Mouse (Mus musculus): ENCODE measurements at regions not wholly inside any gene's neighbourhood (a gene's known extent, or its start where the extent isn't known, plus 50 kb on each side); places are given as distances from the start of the nearest gene placed in this dataset.

DNA sequence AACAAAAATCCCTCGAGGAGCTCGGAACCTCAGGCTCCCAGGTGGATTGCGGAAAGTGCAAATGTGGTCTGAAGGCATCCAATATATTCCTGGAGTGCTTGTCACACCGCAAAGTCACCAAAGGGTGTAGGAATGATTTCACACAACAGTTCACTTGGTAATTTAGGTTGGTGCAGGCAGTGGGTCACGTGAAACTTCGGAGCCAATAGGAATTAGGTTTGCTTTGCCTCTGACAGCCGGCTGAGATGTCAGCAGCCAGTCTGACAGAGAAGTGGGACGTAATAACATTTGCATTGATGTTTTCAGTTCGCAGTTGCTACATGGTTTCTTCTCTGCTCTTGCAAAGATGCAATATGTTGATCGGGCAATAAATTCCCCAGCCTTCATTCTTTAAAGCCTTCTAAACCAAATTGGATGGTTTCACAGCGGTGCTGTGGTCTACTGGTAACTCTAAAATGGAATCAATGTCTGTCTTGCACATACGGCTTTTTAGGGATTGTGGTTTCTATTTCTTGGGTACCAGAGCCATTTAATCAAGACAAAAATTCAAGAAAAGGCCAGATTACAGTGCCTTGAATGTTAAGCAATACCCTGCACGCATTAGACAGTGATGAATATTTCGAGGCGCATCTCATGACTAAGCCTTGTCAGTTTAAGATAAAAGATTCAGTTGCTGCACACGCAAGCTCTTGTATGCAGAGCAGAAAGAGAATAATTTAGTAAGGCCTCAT, 149.2 kb downstream of the Mtx2 start:
- H3K4me1 ChIP-seq (ENCODE audit: control insufficient read depth, insufficient read depth, low read length) = no peaks in the 10 kb centered on the region
- no peak overlapping the region for H3K4me3 ChIP-seq (replicated peaks; ENCODE audit: extremely low read depth, low read depth, low read length)
- TF ChIP-seq CTCF (IDR thresholded peaks at IDR 0.05; ENCODE audit: insufficient read depth, low read length) (no peak), POLR2A (IDR thresholded peaks at IDR 0.05; ENCODE audit: borderline replicate concordance, extremely low read depth, low read depth, low read length) (no peak)
- WGBS = 71% methylated on average over 16 of the region's 16 CpGs
- no peak for DNase-seq

DNA sequence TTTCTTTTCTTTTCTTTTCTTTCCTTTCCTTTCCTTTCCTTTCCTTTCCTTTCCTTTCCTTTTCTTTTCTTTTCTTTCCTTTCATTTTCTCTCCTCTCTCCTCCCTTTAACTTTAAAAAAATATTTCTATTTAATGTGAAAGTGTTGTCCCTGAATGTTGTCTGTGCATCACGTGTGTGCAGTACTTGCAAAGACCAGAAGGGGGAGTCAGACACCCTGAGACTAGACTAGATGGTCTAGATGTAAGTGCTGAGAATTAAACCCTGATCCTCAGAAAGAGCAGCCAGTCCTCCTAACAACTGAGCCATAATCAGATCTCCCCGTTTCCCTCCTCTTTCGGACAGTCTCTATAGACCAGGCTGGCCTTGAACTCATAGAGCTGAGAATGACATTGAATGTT, 151.7 kb downstream of the Mtx2 start:
- 96% methylated on average over 3 of the region's 3 CpGs for WGBS
- no peak for TF ChIP-seq CTCF (IDR thresholded peaks at IDR 0.05; ENCODE audit: insufficient read depth, low read length)
- no peak for TF ChIP-seq POLR2A (IDR thresholded peaks at IDR 0.05; ENCODE audit: borderline replicate concordance, extremely low read depth, low read depth, low read length)
- DNase-seq = no peak
- no peaks in the 10 kb centered on the region for H3K4me1 ChIP-seq (ENCODE audit: control insufficient read depth, insufficient read depth, low read length)
- no peak overlapping the region for H3K4me3 ChIP-seq (replicated peaks; ENCODE audit: extremely low read depth, low read depth, low read length)

DNA sequence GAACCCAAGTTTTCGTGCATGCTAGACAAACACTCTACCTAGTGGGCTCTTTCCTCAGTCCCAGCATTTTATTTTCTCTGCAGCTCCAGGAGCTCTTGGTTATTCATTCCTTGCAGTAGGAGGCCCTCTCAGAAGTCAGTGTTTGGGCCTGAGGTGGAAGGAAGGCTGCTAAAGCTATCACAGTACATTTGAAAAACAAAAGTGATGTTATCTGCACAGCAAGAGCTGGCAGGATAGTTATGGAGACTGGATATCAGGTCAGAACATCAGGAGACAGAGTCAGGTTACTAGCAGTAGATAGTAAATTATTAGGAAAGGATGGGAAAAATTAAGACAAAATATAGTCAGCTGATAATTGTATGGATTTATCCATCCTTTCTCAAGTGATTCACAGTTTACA, 152.2 kb downstream of the Mtx2 start:
- no peak for TF ChIP-seq POLR2A (IDR thresholded peaks at IDR 0.05; ENCODE audit: borderline replicate concordance, extremely low read depth, low read depth, low read length)
- Histone ChIP-seq H3K4me3 (replicated peaks; ENCODE audit: extremely low read depth, low read depth, low read length) (no peak overlapping the region), H3K4me1 (ENCODE audit: control insufficient read depth, insufficient read depth, low read length) (no peaks in the 10 kb centered on the region)
- 89% methylated on average over 1 of the region's 1 CpGs for WGBS
- no peak for DNase-seq

DNA sequence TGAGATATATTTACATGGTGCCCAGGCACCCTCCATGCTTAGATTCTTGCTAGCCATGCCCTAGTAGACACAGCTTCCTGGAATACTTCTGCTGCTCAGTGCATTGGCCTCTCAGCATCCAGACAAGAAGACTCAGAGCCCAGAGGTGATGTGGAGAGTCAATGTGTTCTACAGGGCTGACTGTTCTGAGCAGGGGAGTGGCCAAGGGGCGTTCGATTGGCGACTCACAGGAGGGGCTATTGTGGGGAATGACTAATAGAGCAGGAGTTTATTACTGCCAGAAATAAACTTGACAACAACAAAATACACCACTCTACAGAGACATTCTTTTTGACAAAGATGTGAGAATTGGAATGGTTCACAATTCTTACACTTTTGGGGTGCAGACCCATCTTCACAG, 156.3 kb downstream of the Mtx2 start:
- no peaks in the 10 kb centered on the region for H3K4me1 ChIP-seq (ENCODE audit: control insufficient read depth, insufficient read depth, low read length)
- WGBS = 90% methylated on average over 3 of the region's 3 CpGs
- TF ChIP-seq POLR2A (IDR thresholded peaks at IDR 0.05; ENCODE audit: borderline replicate concordance, extremely low read depth, low read depth, low read length) = no peak
- TF ChIP-seq CTCF (IDR thresholded peaks at IDR 0.05; ENCODE audit: insufficient read depth, low read length) = no peak
- DNase-seq = no peak
- H3K4me3 ChIP-seq (replicated peaks; ENCODE audit: extremely low read depth, low read depth, low read length) = no peak overlapping the region

DNA sequence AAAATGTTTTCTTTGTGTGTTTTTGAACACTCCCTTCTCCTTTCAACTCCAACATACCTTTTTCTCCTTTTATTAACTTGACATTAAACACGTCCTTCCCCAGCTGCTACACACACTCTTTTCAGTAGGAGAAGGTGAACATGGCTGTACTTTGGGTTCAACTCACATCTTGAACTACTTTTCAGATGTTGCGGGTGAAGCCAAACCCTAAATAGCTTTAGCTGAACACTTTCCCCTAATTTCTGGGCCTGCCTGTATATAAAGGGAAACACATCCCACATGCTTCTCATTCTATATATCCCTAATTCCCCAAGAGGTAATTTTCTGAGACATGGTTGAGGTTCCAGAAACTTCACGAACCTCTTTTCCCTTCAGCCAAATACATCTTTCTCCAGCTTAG, 168.2 kb downstream of the Mtx2 start:
- 86% methylated on average over 3 of the region's 3 CpGs for WGBS

DNA sequence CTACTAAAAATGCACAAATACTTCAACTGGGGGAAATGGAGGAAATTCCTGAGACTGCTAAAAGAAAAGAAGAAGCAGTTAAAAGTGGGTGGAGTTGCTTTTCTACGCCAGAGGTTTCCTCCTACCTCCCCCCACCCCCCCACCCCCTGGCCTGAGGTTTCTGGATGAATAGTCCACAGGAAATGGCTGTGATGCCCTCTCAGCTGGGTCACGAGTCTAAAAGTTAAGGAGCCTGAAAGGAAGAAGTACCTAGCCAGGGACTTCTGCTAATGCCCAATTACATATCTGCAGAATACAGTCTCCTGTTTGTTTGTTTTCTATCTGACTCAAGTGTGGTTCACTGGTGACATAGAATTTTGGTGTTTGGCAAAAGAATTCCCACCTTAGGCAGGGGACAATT, 169.4 kb downstream of the Mtx2 start:
- TF ChIP-seq CTCF (IDR thresholded peaks at IDR 0.05; ENCODE audit: insufficient read depth, low read length) (no peak), POLR2A (IDR thresholded peaks at IDR 0.05; ENCODE audit: borderline replicate concordance, extremely low read depth, low read depth, low read length) (no peak)
- no peak overlapping the region for H3K4me3 ChIP-seq (replicated peaks; ENCODE audit: extremely low read depth, low read depth, low read length)
- 16% methylated on average over 2 of the region's 2 CpGs for WGBS
- no peak for DNase-seq
- H3K4me1 ChIP-seq (ENCODE audit: control insufficient read depth, insufficient read depth, low read length) = no peaks in the 10 kb centered on the region

More for the DNA sequence above, 168.2 kb downstream of the Mtx2 start:
- Histone ChIP-seq H3K4me1 (ENCODE audit: control insufficient read depth, insufficient read depth, low read length) (no peaks in the 10 kb centered on the region), H3K4me3 (replicated peaks; ENCODE audit: extremely low read depth, low read depth, low read length) (no peak overlapping the region)
- no peak for DNase-seq
- no peak for TF ChIP-seq POLR2A (IDR thresholded peaks at IDR 0.05; ENCODE audit: borderline replicate concordance, extremely low read depth, low read depth, low read length)
- no peak for TF ChIP-seq CTCF (IDR thresholded peaks at IDR 0.05; ENCODE audit: insufficient read depth, low read length)

DNA sequence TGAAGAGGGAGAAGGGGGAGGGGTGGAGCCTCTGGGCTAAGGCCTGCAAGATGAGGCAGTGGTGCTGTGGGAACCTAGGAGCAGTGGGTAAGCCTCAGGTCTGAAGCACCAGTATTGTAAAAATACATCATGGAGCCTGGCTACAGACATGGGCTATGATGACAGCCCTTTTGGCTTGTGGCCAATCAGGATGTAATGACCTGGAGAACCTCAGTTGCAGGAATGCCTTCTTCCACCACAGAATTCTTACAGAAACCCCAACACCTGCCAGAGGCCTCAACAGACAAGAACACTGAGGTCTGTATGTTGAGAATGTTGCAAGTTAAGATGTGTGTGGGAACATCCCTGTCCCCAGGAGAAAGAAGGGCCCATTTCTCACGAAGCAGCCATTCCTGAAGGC, 172.1 kb downstream of the Mtx2 start:
- Histone ChIP-seq H3K4me1 (ENCODE audit: control insufficient read depth, insufficient read depth, low read length) (no peaks in the 10 kb centered on the region), H3K4me3 (replicated peaks; ENCODE audit: extremely low read depth, low read depth, low read length) (no peak overlapping the region)
- WGBS = 87% methylated on average over 1 of the region's 1 CpGs
- no peak for DNase-seq
- TF ChIP-seq CTCF (IDR thresholded peaks at IDR 0.05; ENCODE audit: insufficient read depth, low read length) (no peak), POLR2A (IDR thresholded peaks at IDR 0.05; ENCODE audit: borderline replicate concordance, extremely low read depth, low read depth, low read length) (no peak)

DNA sequence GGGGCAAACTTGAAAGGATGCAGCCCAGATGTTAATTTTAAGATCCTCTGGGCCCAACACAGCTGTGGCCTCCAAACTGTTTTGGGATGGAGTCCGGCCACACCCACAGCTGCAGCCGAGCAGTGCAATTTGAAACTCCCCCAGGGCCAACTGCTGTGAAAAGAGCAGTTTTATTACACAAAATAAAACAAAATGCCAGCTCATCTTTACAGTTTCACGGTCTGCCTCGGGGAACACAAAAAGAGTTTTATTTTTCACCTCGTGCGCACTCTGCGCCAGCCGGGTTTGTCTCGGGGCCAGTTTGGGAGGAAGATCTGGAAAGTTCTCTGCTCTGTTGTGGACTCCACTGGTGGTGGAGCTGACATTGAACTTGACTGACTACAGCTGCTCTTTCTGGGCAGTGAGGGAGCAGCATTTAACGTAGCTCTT, 174.8 kb downstream of the Mtx2 start:
- DNase-seq = no peak
- 68% methylated on average over 10 of the region's 10 CpGs for WGBS

DNA sequence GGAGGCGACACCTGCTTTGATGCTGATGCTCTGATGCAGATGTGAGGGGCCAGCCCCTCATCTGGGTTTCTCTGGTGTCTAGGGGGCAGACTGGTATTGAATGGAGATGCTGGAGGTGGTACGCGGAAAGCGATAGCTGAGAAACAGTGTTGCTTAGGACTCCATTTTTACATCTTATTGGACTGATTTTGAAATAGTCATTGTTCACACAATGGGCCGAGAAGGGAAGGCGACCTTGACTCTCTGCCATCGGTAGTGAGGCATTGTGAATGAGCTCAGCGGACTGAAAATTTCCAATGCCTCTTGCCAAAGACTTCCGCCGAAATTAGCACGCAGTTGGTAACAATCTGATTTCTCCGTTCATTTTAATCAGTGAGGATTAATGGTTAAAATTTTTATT, 177.0 kb downstream of the Mtx2 start:
- DNase-seq = no peak
- no peak for TF ChIP-seq CTCF (IDR thresholded peaks at IDR 0.05; ENCODE audit: insufficient read depth, low read length)
- no peak for TF ChIP-seq POLR2A (IDR thresholded peaks at IDR 0.05; ENCODE audit: borderline replicate concordance, extremely low read depth, low read depth, low read length)
- WGBS = 57% methylated on average over 12 of the region's 12 CpGs
- Histone ChIP-seq H3K4me3 (replicated peaks; ENCODE audit: extremely low read depth, low read depth, low read length) (no peak overlapping the region), H3K4me1 (ENCODE audit: control insufficient read depth, insufficient read depth, low read length) (no peaks in the 10 kb centered on the region)

More for the DNA sequence above, 174.8 kb downstream of the Mtx2 start:
- H3K4me3 ChIP-seq (replicated peaks; ENCODE audit: extremely low read depth, low read depth, low read length) = no peak overlapping the region
- TF ChIP-seq POLR2A (IDR thresholded peaks at IDR 0.05; ENCODE audit: borderline replicate concordance, extremely low read depth, low read depth, low read length) = no peak
- TF ChIP-seq CTCF (IDR thresholded peaks at IDR 0.05; ENCODE audit: insufficient read depth, low read length) = no peak
- no peaks in the 10 kb centered on the region for H3K4me1 ChIP-seq (ENCODE audit: control insufficient read depth, insufficient read depth, low read length)

DNA sequence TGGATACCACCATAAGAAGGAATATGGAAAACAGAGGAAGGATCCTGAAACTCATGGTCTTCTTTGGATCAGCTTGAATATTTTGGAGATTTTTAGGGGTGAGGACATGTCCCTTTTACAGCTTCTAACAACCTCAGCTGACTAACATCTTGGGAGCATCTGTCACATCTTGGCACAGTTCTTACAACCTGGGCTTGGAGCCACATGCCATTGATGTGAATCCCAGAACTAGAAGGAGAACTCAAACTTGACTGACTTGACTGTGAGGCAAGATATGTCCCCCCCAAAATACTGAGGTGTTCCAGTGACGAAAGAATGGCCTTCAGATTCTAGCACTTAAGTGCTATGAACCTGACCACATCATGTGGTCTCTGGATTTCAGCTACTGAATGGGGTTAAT, 182.5 kb downstream of the Mtx2 start:
- H3K4me3 ChIP-seq (replicated peaks; ENCODE audit: extremely low read depth, low read depth, low read length) = no peak overlapping the region
- 72% methylated on average over 1 of the region's 1 CpGs for WGBS
- TF ChIP-seq CTCF (IDR thresholded peaks at IDR 0.05; ENCODE audit: insufficient read depth, low read length) (no peak), POLR2A (IDR thresholded peaks at IDR 0.05; ENCODE audit: borderline replicate concordance, extremely low read depth, low read depth, low read length) (no peak)
- H3K4me1 ChIP-seq (ENCODE audit: control insufficient read depth, insufficient read depth, low read length) = no peaks in the 10 kb centered on the region
- DNase-seq = no peak
